Mouse (Mus musculus): Measurements from ENCODE around the gene Cemip2. TPM values are rescaled to one million over a fixed set of nuclear protein-coding genes. Genes with fewer than 3 reads are reported as not detected.

The Cemip2 gene
- polyA plus RNA-seq, 1 experiment from 2014 or later, result 28.8 TPM

DNA sequence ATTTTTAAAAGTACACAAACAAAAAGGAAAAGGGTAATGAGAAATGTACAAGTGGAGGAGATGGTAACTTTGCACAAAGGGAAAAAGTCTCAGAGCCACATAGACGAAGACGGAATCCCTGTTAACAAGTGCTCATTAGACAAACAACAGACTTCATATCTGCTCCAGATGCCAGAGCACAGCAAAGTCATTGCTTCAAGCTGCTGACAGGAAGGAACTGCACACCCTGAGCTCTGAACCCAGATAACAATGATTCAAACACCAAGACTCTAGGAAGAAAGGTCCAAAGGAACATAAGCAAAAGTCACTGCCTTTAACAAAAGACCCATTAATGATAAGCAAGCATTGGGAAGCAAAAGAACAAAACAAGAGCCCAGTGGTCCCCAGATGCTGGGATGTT is 112.6 kb downstream of the Cemip2 start:
- no peak for ATAC-seq
- Histone ChIP-seq H3K27ac (ENCODE audit: low read length) (no peak overlapping the region), H3K36me3 (ENCODE audit: control insufficient read depth, insufficient read depth, low read length) (no peaks in the 10 kb centered on the region), H3K4me2 (ENCODE audit: low read length) (no peak overlapping the region), H3K4me1 (ENCODE audit: control insufficient read depth, insufficient read depth, low read length) (no peaks in the 10 kb centered on the region), H3K4me3 (ENCODE audit: low read depth, low read length) (no peak overlapping the region), H3K9ac (ENCODE audit: low read depth, low read length) (no peak overlapping the region), H3K9me3 (replicated peaks; ENCODE audit: control insufficient read depth, low read length, poor library complexity, severe bottlenecking) (no peaks in the 10 kb centered on the region), H3K27me3 (ENCODE audit: control insufficient read depth, insufficient read depth, low read depth, low read length) (no peaks in the 10 kb centered on the region)
- 95% methylated on average over 2 of the region's 2 CpGs for WGBS

DNA sequence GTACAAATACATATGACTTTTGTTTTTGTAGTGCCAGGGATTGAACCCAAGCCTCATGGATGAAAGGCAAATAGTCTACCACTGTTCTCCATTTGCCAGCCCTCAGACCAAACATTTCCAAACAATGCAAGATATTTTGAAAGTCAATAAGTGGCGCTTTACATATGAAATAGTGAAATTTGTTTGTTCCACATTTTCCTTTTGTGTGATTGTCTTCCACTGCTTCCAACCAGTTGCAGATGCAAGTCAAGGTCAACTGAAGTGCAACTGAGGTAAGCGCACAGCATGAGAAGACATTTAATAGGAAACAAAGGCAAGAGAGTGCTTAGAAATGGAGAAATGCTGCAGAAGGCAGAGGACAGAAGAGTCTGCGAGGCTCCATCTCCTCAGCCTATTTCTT is 116.7 kb downstream of the Cemip2 start:
- no peaks in the 10 kb centered on the region for H3K27me3 ChIP-seq (ENCODE audit: control insufficient read depth, insufficient read depth, low read depth, low read length)
- H3K9me3 ChIP-seq (replicated peaks; ENCODE audit: control insufficient read depth, low read length, poor library complexity, severe bottlenecking), result no peaks in the 10 kb centered on the region
- H3K4me1 ChIP-seq (ENCODE audit: control insufficient read depth, insufficient read depth, low read length), result no peaks in the 10 kb centered on the region
- H3K9ac ChIP-seq (ENCODE audit: low read depth, low read length), result no peak overlapping the region
- H3K36me3 ChIP-seq (ENCODE audit: control insufficient read depth, insufficient read depth, low read length), result no peaks in the 10 kb centered on the region
- no peak for ATAC-seq
- 92% methylated on average over 3 of the region's 3 CpGs for WGBS
- H3K4me2 ChIP-seq (ENCODE audit: low read length), result no peak overlapping the region
- no peak overlapping the region for H3K27ac ChIP-seq (ENCODE audit: low read length)
- no peak overlapping the region for H3K4me3 ChIP-seq (ENCODE audit: low read depth, low read length)

DNA sequence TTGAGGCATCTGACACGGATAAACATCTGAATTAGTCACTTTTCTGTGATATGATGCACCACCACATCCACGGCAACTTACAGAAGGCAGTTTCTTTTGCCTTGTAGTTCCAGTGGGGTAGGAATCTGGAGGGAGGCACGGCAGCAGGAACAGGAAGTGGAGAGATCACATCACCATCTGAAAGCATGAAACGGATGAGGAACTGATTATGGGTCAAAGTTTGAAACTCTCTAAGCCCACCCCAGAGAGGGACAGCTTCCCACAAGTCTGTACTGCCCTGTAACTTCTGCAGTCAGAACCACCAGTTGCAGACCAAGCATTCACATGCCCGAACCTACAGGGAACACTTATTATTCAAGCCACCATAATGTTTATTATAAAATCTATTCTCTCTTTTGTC is 117.4 kb downstream of the Cemip2 start:
- 87% methylated on average over 5 of the region's 5 CpGs for WGBS
- Histone ChIP-seq H3K4me3 (ENCODE audit: low read depth, low read length) (no peak overlapping the region), H3K9me3 (replicated peaks; ENCODE audit: control insufficient read depth, low read length, poor library complexity, severe bottlenecking) (no peaks in the 10 kb centered on the region), H3K9ac (ENCODE audit: low read depth, low read length) (no peak overlapping the region), H3K4me2 (ENCODE audit: low read length) (no peak overlapping the region), H3K27ac (ENCODE audit: low read length) (no peak overlapping the region), H3K4me1 (ENCODE audit: control insufficient read depth, insufficient read depth, low read length) (no peaks in the 10 kb centered on the region), H3K36me3 (ENCODE audit: control insufficient read depth, insufficient read depth, low read length) (no peaks in the 10 kb centered on the region), H3K27me3 (ENCODE audit: control insufficient read depth, insufficient read depth, low read depth, low read length) (no peaks in the 10 kb centered on the region)
- ATAC-seq, result no peak

DNA sequence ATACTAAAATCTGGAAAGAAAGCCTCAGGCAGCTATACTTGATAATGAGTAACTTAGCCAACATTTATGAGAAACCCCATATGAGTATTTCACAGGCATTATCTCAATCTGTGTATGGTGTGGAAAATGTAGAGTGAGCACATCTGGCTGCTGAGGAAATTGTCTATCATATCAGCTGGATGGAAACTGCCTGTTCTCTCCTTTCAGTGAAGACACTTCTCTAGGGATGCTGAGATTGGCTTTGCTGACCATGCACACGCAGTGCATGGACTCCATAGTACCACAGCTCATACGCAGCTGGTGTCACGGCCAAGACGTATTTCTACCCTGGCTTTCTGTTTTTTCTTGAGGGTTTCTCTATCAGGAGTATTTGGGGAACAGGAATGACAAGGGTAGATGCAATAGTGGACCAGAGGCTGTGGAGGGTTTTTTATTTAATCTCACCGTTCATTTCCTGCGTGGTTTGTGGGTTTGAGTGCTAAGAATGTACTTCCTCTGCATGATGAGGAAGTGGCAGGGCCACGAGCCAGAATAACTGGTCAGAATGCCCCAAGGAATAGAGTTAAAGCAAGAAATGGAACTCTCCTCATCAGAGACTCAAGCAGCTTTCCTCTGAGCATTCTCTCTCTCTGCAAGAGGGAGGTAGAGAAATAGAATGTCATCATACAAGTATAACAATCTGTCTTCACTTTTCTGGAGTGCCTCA is 119.1 kb downstream of the Cemip2 start:
- 87% methylated on average over 7 of the region's 7 CpGs for WGBS

DNA sequence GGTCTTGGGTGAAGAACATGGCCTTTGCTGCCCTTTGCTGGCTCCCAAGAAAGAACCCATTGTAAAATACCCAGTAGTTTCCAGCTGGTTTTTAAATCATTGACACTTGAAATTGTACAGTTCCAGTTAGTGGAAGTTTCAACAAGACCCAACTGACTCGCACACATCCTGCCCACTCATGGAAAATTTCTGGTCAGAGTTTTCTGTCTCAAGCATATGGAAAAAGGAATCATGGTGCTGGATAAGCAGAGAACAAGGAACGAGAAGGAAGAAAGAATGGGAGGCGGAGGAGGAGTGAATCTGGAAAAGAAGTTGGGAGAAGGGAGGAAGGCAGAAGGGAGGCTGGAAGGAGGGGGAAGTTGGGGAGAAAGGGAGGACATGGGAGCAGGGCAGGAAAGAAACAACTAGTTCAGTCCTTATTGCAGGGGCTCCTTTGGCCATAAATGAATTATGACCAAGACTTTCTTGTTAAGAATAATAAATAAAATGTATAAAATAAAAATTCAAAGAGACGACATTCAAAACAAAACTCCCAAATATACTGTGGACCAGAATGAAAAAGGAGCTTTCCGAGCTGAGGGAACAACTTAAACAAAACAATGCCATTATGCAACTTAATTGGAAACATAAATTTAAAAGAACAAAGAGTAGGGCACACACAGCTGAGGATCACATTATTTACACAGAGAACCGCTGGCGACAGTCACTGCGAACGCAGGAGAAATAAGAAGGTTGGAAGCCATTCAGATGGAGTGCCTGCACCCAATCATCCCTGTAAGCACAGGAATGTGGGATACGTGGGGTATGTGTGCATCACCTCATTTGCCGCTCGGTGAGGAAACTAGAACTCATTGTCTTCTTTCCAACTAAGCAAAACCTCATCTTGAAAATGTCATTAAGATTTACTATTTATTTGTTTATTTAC is 120.1 kb downstream of the Cemip2 start:
- no peaks in the 10 kb centered on the region for H3K4me1 ChIP-seq (ENCODE audit: control insufficient read depth, insufficient read depth, low read length)
- no peaks in the 10 kb centered on the region for H3K36me3 ChIP-seq (ENCODE audit: control insufficient read depth, insufficient read depth, low read length)
- no peak overlapping the region for H3K9ac ChIP-seq (ENCODE audit: low read depth, low read length)
- no peak overlapping the region for H3K4me2 ChIP-seq (ENCODE audit: low read length)
- H3K27ac ChIP-seq (ENCODE audit: low read length), result no peak overlapping the region
- H3K9me3 ChIP-seq (replicated peaks; ENCODE audit: control insufficient read depth, low read length, poor library complexity, severe bottlenecking), result no peaks in the 10 kb centered on the region
- WGBS, result 79% methylated on average over 12 of the region's 12 CpGs
- ATAC-seq, result no peak
- no peaks in the 10 kb centered on the region for H3K27me3 ChIP-seq (ENCODE audit: control insufficient read depth, insufficient read depth, low read depth, low read length)
- H3K4me3 ChIP-seq (ENCODE audit: low read depth, low read length), result no peak overlapping the region

More for the DNA sequence above, 119.1 kb downstream of the Cemip2 start:
- H3K27ac ChIP-seq (ENCODE audit: low read length), result no peak overlapping the region
- H3K36me3 ChIP-seq (ENCODE audit: control insufficient read depth, insufficient read depth, low read length), result no peaks in the 10 kb centered on the region
- no peak for ATAC-seq
- H3K27me3 ChIP-seq (ENCODE audit: control insufficient read depth, insufficient read depth, low read depth, low read length), result no peaks in the 10 kb centered on the region
- no peaks in the 10 kb centered on the region for H3K9me3 ChIP-seq (replicated peaks; ENCODE audit: control insufficient read depth, low read length, poor library complexity, severe bottlenecking)
- H3K4me3 ChIP-seq (ENCODE audit: low read depth, low read length), result no peak overlapping the region
- H3K4me1 ChIP-seq (ENCODE audit: control insufficient read depth, insufficient read depth, low read length), result no peaks in the 10 kb centered on the region
- H3K9ac ChIP-seq (ENCODE audit: low read depth, low read length), result no peak overlapping the region
- no peak overlapping the region for H3K4me2 ChIP-seq (ENCODE audit: low read length)

Other genes starting within 250 kb of the Cemip2 start
- gene 1110059E24Rik, start 125.4 kb upstream of the Cemip2 start, polyA plus RNA-seq (2015; fragmentation: Nextera tagmentation; extraction: Ambion mirVana), result 61.0 and 64.7 TPM in 2 replicates
- gene Abhd17b, start 125.2 kb upstream of the Cemip2 start, polyA plus RNA-seq (2015; fragmentation: Nextera tagmentation; extraction: Ambion mirVana), result 35.5 TPM in 2 replicates